Mouse (Mus musculus): ENCODE results near the gene Golim4.

The Golim4 gene

DNA sequence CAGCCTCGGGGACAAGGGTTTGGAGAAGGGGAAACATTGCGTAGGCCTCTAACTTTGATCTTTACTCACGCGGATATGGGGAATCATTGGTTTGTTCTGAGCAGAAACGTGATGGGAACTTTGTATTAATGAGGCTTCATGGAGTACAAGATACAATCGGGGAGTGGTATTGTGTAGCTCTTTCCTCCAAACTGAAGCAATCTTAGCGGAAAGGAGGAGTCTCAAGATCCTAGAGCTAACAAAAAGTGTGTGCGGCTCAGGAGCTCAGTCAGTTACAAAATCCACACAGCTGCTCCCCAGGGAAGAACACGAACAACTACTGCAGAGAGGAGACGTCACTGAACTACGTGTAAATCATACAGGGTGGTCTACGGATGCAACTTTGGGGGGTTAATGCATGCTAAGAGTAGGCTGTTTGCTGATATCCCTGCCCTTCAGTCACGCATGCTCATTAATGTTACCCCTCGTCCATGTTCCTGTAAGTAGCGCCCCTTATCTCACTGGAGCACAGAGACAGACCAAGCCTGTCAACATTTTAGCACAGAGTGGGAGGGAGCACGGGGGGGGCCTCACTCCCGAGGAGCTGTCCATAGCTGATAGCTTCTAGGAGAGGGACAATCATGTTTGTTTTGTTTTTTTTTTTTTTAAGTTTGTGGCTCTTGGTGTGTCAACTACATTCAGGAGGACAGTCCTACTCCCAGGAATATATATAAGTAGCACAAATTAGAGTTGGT, 38.8 kb downstream of the Golim4 start:
- DNase-seq = no peak

DNA sequence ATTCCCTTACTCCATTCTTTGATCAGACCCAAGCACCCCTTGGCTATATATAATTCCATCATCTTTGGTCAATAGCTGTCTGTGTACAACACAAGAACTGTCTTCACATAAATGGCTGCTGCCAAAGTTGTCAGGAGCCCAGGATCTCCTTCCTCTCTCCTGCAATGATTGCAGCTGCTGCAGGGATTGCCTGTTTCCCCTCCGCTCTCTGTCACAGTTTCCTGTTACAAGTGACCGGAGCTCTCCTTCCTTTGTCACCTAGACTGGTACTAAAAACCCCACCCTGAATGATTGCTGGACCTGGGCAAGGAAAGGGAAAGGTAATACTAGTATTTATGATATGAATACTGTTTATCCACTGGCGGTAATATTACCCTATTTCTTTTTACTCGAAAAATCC, 44.0 kb downstream of the Golim4 start:
- no peak for DNase-seq

DNA sequence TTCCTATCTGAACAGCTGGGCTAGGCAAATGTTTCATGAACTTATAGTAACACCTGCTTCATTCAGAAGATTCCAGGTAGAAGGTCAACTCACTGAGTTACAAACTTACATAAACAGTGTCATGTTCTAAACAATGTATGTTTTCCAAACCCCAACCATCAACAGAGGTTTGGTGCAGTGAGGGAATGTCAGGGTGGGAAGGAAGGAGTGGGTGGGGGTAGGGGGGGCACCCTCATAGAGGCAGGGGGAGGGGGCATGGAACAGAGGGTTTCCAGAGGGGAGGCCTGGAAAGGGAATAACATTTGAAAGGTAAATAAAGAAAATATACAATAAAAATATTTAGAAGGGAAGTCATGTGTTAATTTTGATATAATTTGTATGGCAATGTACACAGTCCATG, 46.0 kb downstream of the Golim4 start:
- no peak for DNase-seq

DNA sequence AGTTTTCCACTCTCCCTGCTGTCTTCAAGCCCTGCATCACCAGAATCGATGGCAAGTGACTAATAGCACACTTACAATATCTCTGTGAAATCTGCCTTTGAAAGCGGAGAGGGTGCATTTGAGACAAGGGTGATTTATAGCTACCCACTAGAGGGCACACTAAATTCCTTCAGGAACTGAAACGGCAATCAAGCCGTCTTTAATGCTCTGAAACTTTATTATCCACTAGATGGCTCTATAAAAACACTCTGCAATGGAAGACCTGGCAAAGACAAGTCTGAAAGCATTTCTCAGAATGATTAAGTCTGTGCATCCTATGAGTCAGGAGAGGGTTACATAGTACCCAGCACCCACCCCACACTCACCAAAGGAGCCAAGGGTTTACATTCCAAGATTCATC, 46.5 kb downstream of the Golim4 start:
- DNase-seq = no peak

DNA sequence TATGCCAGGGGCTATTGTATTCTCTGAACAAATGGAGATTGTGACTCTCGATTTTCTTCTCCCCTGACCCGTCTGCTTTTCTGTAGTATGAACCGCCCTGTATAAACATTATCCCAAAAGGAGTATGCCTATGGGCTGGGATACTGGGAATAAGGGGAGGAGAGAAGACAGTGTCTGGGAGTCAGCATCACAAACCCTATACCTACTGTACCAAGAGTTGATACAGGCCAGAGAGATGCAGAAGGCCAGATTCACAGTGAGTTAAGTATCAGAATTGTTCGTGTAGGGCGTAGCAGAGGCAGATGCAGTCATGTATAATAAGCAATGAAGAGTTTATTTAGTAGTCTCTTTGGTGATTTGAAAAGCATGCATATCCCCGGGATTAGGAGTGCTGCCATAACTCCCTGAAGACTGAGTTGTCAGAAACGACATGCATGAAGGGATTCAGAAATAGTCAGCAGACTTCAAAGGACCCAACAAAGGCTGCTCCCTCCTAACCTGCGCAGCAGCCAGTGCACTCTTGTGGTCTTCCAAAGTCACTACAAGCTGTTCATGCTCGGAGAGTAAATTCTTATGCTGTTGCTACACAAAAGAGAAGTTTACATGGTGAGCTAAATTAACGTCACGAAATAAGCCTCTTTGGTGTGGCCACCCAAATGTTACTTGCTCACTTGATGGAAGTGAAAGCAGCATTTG, 54.7 kb downstream of the Golim4 start:
- no peak for DNase-seq

DNA sequence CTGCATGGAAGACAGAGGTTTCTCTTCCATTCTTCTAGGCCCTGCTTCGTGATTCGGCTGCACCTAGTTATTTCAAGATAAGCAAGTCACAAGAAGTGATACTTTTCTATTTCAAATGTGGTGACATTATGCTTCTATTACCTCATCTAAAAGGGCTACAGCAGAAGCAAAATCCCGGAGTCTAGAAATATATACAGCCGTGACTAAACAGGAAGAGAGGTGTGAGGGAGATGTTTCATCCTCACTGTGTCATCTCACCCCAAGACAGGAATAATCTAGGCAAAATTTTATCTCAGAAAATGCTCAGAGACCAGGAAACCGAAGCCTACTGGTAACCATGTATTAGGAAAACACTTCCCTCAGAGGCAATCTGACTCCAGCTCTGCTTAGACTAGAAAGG, 61.7 kb downstream of the Golim4 start:
- DNase-seq = no peak

DNA sequence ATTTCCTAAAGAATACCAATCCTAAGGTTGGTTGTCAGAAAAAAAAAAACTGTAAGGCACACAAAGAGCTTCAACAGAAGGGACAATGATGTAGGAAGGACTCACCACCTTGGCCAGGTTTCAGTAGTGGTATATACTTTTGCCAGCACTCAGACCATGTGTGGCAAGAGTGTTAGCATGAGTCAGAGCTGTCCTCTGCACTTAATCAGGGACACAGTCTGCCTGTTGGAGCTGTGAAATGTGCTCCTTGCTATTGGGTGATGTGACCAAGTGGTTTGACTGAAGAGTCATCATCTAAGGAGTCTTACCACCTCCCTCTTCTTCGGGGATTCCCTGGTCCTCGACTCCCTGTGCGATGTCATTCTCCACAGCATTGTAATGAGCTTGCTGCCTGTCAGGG, 65.2 kb downstream of the Golim4 start:
- DNase-seq = no peak

DNA sequence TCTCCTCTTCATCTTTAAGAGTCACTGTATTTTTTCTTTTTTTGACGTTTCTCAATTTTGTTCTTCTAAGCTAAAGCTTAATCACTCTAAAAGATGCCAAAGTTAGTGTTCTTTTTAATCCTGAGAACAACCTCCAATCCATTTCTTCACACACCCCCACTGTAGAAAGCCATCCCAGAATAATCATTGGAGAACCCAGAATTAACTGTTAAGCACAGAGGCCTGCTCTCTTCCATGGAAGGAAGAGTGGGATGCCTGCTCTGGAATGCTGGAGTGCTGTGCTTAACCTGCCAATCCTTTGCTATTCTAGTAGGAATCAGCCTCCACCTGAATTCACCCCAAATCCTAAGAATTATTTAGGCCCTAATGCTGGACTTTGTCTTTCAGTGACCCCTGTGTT, 67.4 kb downstream of the Golim4 start:
- no peak for DNase-seq

DNA sequence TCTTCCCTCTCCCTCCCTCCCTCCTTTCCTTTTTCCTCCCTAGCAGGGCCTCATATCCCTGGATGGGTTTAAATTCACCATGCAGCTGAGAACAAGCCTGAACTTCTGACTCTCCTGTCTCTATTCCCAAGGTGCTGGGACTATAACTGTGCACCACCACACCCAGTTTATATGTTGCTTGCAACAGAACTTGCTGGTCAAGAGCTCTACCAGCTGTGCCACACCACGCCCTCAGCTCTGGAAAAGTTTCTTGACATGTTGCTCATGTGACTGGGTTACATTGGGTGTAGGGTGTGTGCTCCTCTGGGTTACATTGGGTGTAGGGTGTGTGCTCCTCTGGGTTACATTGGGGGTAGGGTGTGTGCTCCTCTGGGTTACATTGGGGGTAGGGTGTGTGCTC, 75.2 kb downstream of the Golim4 start:
- no peak for DNase-seq

DNA sequence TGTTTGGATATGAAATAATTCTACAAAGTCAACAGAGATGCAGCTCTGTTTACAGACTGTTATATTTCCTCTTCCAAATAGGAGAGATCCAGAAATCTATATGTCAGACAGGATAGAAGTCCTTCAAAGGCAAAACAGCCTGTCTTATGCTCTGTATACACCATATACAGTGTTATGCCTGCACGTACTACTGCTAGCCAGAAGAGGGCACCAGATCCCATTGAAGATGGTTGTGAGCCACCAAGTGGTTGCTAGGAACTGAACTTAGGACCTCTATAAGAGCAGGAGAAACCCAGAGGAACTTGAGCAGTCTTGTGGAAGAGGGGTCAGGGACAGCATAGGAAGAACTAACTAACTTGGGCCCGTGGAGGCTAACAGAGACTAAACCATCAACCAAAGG, 77.5 kb downstream of the Golim4 start:
- DNase-seq = no peak

DNA sequence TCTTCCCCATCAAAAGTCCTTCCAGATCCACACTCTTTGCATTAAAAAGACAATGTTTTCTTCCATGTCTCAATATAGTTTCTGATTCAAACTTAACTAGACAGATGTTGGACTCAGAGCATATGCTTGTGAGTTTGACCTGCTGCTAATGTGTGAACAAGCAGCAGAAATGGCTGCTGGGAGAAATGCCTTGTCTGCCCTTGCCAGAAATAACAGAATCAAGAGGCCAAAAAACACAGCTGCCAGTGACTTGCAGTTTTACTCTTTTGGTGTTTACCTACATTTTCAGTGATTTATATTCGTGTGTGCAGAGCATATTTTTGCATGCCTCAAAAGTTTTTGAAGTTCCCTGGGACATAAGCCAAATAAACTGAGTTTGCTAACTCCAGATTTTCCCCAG, 87.9 kb downstream of the Golim4 start:
- no peak for DNase-seq

DNA sequence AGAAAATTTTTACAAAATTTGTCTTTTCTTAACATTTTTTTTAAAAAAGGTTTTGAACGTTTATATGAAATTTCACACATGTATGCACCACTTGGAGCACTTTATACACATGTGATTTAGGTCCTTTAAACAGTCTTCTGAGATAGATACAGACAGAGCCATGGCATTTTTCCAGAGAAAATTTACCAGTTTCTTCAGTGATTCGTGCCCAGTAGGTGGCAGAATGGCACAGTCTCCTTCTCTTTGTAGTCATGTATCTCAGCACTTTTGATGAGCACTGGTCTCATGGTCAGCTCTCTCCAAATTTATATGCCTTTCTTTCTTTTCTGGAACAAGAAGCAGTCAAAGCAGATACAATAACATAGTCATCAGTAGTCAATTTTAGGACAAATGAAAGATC, 92.5 kb downstream of the Golim4 start:
- DNase-seq = no peak

DNA sequence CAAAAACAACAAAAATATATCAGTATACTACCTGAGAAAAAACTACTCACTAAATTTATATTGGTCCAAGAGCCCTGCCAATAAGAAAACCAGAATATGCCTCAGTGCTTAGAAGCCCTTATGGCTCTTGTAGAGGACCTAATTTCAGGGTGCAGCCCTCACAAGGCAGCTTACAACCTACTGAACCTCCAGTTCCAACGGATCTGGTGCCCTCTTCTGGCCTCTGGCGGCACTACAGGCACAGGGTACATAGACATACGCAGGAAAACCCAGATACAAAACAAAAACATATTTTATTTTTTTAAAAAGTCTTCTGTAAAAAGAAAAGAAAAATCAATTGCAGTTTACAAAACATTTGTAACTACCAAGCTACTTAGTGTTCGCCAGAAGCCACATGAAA, 95.1 kb downstream of the Golim4 start:
- peak; percentile 48 for DNase-seq

DNA sequence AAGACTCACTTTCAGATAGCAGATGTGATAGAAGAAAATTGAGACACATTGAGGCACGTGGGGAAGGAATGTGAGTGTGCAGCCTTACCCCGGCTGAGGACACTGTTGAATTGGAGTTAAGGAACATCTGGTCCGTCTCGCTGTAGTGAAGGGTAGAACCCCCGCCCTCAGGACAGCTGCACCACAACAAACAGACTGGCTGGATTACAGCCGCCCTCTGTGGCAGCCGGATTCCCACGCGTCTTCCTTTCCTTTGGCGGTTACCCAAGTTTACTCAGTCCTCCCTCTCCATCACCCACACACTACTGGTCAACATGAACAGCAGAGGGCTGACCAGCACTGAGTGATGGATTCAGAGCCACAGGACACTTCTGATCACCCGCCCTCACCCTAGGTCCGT, 96.0 kb downstream of the Golim4 start:
- DNase-seq = no peak

DNA sequence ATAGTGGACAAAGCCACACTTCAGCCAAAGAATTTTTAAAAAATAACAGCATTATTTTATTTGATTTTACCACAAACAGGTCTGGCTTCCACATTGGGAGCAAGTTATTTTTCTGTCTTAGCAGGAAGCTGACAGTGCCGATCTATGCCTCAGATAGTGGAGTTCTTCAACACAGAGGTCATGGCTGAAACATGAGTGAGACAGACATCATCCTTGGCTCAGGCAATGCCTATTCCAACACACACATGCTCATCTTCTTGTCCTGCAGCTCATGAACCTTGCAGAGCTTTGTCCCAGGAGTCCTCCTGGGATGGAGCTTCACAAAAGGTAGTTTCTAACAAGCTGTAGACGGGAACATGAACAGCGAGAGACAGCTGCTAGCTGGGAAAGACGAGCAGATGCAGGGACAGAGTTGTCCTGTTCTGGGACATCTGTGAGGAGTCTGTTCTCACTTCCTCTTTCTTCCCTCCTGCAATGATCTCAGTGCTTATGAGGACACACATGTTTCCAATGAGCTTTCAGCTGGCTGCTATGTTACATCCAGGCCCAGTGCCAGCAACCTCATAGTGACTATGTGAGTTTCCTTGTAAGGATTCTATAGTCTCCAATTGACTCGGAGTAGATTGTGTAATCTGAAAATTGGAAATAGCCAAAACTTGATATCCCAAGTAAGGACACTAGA, 121.3 kb downstream of the Golim4 start:
- DNase-seq = no peak

DNA sequence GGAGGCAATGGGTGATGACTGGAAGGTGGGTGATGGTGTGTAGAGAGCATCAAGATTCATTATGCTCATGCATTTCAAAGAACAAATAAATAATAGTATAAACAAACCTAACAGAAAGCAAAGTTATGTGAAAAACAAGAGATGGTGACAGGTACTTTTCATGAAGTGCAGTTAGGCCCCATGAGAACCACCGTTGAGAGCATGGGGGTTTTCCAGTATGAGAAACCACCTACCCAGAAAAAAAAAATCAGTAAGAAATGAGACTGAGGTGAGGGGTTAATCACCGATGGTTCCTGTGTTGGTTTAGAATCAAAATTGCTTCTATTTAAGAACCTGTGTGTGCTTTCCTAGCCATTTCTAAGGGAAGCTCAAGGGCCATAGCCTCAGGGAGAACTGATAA, 121.9 kb downstream of the Golim4 start:
- DNase-seq = no peak

Measured in kidney, adult 18-20 months (tissue).